Mouse (Mus musculus) lung, postnatal 0 days (tissue): ENCODE measurements around the gene G3bp2.

Experiments
- CTCF ChIP-seq: IDR thresholded peaks from 2 replicates; pipeline ENCODE4 v1.5.1; 2016; ENCODE audit warnings: antibody characterized with exemption, mild to moderate bottlenecking
- EP300 ChIP-seq: IDR thresholded peaks from 2 replicates; pipeline ENCODE4 v1.6.1; 2016; ENCODE audit warnings: antibody characterized with exemption, mild to moderate bottlenecking, control low read depth

DNA sequence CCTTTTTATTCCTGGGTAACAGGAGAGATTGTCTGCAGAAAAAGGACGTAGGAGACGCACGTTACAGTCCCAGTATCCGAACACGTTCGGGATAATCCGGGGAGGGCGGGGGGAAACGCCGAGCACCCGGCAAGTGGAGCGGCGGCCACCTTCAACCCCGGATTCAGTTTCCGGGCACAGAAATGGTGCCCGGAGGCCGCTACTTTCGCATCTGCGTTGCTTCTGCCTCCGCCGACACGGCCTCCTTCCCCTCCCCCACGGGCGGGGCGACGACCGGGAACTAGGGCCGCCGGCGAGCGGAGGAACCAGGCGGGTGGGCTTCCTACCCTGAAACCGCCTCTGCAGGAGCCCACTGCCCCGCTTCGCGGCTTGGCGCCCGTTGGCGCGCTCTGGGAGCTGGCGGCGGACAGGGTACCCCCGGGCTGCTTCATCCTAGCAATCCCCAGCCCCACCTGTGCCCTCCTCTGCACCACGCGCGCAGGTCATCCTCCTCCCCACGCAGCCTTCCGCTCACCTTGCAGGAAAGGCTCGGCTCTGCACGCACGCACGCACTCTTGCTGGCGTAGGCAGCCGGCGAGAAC, 608 bp downstream of the G3bp2 start:
- TF ChIP-seq CTCF: no peak
- TF ChIP-seq EP300: no peak
